Mouse (Mus musculus): Measurements from ENCODE around the gene BC067074. TPM values are rescaled to one million over a fixed set of nuclear protein-coding genes. Genes with fewer than 3 reads are reported as not detected.

The BC067074 gene
- total and polyA plus RNA-seq, 3 experiments: not detected

DNA sequence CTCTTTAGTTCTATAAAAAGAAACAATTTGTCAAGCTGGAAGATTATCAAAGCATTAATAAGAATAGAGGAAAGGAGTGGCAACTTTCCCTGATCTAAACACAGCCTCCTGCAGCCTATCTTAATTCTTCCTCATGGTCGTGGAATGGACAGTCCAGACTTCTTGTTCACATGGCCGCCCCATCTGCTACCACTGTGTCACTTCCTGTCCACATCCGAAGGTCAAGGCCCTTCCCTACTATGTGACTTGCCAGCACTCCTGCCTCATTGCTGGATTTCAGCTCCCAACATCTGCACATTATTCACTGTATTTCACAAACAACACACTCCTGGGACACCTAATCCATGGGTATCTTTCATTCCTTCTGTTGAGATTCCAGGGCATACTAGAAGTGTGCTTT, 128.5 kb downstream of the BC067074 start:
- Histone ChIP-seq H3K36me3 (ENCODE audit: control insufficient read depth in 1 of 2, insufficient read depth in 2 of 2, low read length in 2 of 2) (no peaks in the 10 kb centered on the region), H3K9me3 (replicated peaks; ENCODE audit: insufficient read depth, low read length) (no peaks in the 10 kb centered on the region), H3K79me2 (ENCODE audit: control insufficient read depth, insufficient read depth, low read length, poor library complexity) (no peaks in the 10 kb centered on the region), H3K9ac (ENCODE audit: control insufficient read depth, low read depth, low read length, poor library complexity, severe bottlenecking) (no peak overlapping the region), H3K4me1 (ENCODE audit: control insufficient read depth in 1 of 2, insufficient read depth in 2 of 2, low read length in 2 of 2) (no peaks in the 10 kb centered on the region), H3K27ac (ENCODE audit: control insufficient read depth, low read depth, low read length) (no peak overlapping the region), H3K27me3 (ENCODE audit: control insufficient read depth in 1 of 2, insufficient read depth in 2 of 2, low read length in 2 of 2) (no peaks in the 10 kb centered on the region), H3K4me3 (ENCODE audit: control insufficient read depth in 1 of 2, insufficient read depth in 1 of 2, low read depth in 2 of 2, low read length in 2 of 2) (no peak overlapping the region)
- TF ChIP-seq TAL1 (IDR thresholded peaks at IDR 0.05; ENCODE audit: low read length) (no peak), RAD21 (IDR thresholded peaks at IDR 0.05; ENCODE audit: low read depth, low read length) (no peak), GABPA (IDR thresholded peaks at IDR 0.05; ENCODE audit: low read depth, low read length) (no peak), NELFE (IDR thresholded peaks at IDR 0.05; ENCODE audit: low read depth, low read length) (no peak), ETS1 (IDR thresholded peaks at IDR 0.05; ENCODE audit: low read depth, low read length) (no peak), ELF1 (IDR thresholded peaks at IDR 0.05; ENCODE audit: low read depth, low read length) (no peak), SMC3 (IDR thresholded peaks at IDR 0.05; ENCODE audit: low read depth, low read length) (no peak), ZC3H11A (IDR thresholded peaks at IDR 0.05; ENCODE audit: low read depth, low read length) (no peak), MYB (IDR thresholded peaks at IDR 0.05; ENCODE audit: low read depth, low read length) (no peak), E2F4 (IDR thresholded peaks at IDR 0.05; ENCODE audit: borderline replicate concordance, low read depth, low read length) (no peak), POLR2A (IDR thresholded peaks at IDR 0.05; ENCODE audit: control insufficient read depth in 1 of 2, insufficient read depth in 1 of 2, low read depth in 1 of 2, low read length in 2 of 2, poor library complexity in 1 of 2) (no peak), POLR2AphosphoS5 (IDR thresholded peaks at IDR 0.05; ENCODE audit: borderline replicate concordance, low read depth, low read length) (no peak), KAT2A (conservative IDR thresholded peaks at IDR 0.05; ENCODE audit: low read depth, low read length) (no peak), ZKSCAN1 (IDR thresholded peaks at IDR 0.05; ENCODE audit: low read depth, low read length) (no peak), NRF1 (IDR thresholded peaks at IDR 0.05; ENCODE audit: insufficient read depth, low read depth, low read length, poor library complexity, severe bottlenecking) (no peak), EP300 (IDR thresholded peaks at IDR 0.05; ENCODE audit: low read depth in 1 of 2, low read length in 2 of 2) (no peak), JUND (IDR thresholded peaks at IDR 0.05; ENCODE audit: low read depth, low read length) (no peak)
- DNase-seq (ENCODE audit: low read depth, low spot score): no peak

- DNase-seq (ENCODE audit: low read depth, low spot score): peak; percentile 5
- Histone ChIP-seq H3K27ac (ENCODE audit: control insufficient read depth, low read depth, low read length) (no peak overlapping the region; the same call in 1 of the 2 replicates), H3K79me2 (ENCODE audit: control insufficient read depth, insufficient read depth, low read length, poor library complexity) (no peaks in the 10 kb centered on the region)
Measured at GRCm38 (mm10) chr13:113423825-113424224, 130.9 kb downstream of the BC067074 start.

More at GRCm38 (mm10) chr13:113423825-113424224, 130.9 kb downstream of the BC067074 start:
- Histone ChIP-seq H3K27me3 (ENCODE audit: control insufficient read depth in 1 of 2, insufficient read depth in 2 of 2, low read length in 2 of 2) (no peaks in the 10 kb centered on the region), H3K4me1 (ENCODE audit: control insufficient read depth in 1 of 2, insufficient read depth in 2 of 2, low read length in 2 of 2) (no peaks in the 10 kb centered on the region), H3K9me3 (replicated peaks; ENCODE audit: insufficient read depth, low read length) (no peaks in the 10 kb centered on the region), H3K36me3 (ENCODE audit: control insufficient read depth in 1 of 2, insufficient read depth in 2 of 2, low read length in 2 of 2) (no peaks in the 10 kb centered on the region), H3K9ac (ENCODE audit: control insufficient read depth, low read depth, low read length, poor library complexity, severe bottlenecking) (no peak overlapping the region), H3K4me3 (ENCODE audit: control insufficient read depth in 1 of 2, insufficient read depth in 1 of 2, low read depth in 2 of 2, low read length in 2 of 2) (no peak overlapping the region)
- TF ChIP-seq CTCF (IDR thresholded peaks at IDR 0.05 in 2 of 3, conservative IDR thresholded peaks at IDR 0.05 in 1 of 3; ENCODE audit: control insufficient read depth in 1 of 3, insufficient read depth in 1 of 3, low read depth in 2 of 3, low read length in 3 of 3, poor library complexity in 1 of 3, severe bottlenecking in 1 of 3) (no peak), ETS1 (IDR thresholded peaks at IDR 0.05; ENCODE audit: low read depth, low read length) (no peak), SMC3 (IDR thresholded peaks at IDR 0.05; ENCODE audit: low read depth, low read length) (no peak), TBP (IDR thresholded peaks at IDR 0.05; ENCODE audit: low read depth, low read length) (no peak)
